Mouse (Mus musculus) gastrocnemius, adult 8-10 months (tissue): Measurements from ENCODE around the gene Arid1a. TPM values are rescaled to one million over a fixed set of nuclear protein-coding genes. Genes with fewer than 3 reads are reported as not detected.
"Not testable (repeated sequence)": the region's sequence is repeated elsewhere in the genome, so short reads cannot be mapped to it uniquely, and the experiment has no call there.

ENCODE experiments used
- DNase-seq, 2 experiments: peaks; one replicate each; pipeline ENCODE4 v3.0.0; 2022; ENCODE audit warnings: low spot score in 2 of 2
- microRNA-seq: library from miRNA; unstranded; fragments of <30 nt; microRNA quantifications from one replicate; pipeline ENCODE4 v1.2.0, GENCODE M21; 2022
- total RNA-seq, 4 experiments: library from RNA; stranded (reverse); gene quantifications; 2 replicates each; pipeline ENCODE4 v1.2.4; 2022

The Arid1a gene
- total RNA-seq, 4 experiments from 2014 or later: 23.3 to 27.5 (median 26.0) TPM

DNA sequence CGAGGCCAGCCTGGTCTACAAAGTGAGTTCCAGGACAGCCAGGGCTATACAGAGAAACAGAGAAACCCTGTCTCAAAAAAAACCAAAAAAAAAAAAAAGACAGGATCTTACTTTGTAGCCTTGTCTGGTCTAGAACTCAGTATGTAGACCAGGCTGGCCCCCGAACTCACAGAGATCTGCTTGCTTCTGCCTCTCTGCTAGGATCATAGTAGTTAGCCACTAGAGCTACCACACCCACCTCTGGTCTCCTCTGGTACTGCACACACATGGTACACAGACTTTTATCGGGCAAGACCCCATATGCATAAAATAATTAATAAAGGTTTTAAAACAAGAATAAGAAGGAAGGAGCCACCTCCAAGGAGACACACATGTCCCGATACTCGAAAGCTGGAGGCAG lies 102.5 kb downstream of the Arid1a start:
- not testable (repeated sequence) for DNase-seq

DNA sequence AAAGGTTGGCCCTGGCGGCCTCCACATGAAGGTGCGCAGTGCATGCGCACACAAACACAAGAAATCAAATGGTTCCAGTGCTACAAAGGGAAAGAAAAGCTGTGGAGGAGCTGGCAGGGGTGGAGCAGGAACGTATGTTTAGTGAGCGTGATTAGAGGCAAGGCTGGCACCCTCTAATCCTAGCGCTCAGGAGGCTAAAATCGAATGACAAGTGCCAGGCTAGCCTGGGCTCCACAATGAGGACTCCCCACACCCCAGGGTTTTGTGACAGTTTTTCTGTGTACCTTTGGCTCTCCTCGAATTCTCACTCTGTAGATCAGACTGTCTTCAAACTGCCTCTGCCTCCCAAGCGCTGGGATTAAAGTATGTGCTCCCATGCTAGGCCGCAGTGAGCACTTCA lies 103.8 kb downstream of the Arid1a start:
- DNase-seq: no peak

DNA sequence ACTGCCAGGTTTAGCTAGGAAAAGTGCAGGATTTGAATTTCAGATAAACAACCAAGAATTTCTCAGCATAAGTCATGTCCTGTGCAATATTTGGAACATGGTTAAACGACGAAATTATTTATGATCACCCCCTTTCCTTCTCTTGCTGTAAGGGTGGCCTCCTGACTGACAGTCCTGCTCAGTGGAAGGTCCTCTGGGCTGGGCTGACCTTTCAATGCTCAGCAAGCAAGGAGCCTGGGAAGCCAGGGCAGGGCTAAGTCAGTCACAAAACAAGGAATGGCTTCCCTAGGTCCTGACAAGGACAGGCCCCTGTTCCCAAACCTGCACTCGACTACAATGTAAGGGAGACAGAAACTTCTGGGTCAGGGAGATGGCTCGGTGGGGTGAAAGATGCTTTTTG lies 104.6 kb downstream of the Arid1a start:
- DNase-seq: no peak

DNA sequence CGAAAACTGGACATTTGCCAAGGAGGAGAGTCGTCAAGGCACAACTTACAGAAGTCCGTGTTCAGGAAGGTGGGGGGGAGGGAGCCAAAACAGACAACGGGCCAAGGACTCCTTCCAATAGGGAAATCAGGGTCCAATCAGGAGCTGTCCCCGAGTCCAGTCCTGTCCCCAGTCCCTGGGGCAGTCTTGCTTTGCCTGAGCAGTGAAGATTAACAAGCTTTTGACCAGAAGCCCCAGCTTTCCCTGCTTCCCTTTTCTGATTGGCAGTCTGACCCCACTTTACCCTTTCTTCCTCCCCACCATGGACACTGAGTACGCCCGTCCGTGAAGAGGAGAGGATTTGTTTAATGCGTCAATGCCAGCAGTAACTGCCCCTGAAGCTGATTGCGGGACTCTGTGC lies 105.1 kb downstream of the Arid1a start:
- DNase-seq: no peak

DNA sequence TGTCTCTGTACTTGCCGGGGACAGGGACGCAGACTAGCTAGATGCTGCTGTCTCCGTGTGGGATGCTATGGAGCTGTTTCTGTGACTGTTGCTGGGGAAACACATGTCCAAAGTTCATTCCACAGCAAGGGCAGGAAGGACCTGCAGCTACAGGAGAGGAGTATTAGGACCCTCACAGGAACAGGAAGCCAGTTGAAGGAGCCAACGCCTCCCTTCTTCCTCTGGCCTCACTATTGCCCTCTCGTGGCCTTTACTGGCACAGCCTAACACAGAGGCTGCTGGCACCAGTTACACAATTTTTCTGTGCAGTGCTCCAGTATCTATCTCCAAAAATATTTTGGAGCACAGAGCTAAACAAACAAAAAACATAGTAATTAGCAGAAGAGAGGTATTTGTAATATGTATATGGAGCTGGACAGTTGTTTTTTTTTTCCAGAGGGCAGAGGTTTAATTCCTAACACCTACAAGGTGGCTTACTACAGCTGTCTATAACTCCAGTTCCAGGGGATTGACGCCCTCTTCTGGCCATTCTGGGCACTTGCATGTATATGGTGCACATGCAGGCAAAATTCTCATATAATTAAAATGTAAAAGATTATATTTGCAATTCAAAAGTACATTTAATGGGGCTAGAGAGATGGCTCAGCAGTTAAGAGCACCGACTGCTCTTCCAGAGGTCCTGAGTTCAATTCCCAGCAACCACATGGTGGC lies 106.4 kb downstream of the Arid1a start, which contains the start of gene Zdhhc18:
Gene Zdhhc18 (minus strand): TSS at position 166 of the 711 bp plus-strand sequence.
- peak; percentile 64 to 65 for DNase-seq

DNA sequence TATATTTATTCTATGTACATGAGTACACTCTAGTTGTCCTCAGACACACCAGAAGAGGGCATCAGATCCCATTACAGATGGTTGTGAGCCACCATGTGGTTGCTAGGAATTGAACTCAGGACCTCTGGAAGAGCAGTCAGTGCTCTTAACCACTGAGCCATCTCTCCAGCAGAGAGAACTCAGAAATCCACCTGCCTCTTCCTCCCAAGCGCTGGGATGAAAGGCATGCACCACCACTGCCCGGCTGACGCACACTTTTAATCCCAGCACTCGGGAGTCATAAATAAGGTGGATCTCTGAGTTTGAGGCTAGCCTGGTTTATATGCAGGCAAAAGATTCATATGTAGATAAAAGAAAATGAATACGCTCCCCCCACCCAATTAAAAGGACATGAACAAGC lies 107.1 kb downstream of the Arid1a start:
- DNase-seq: not testable (repeated sequence)

DNA sequence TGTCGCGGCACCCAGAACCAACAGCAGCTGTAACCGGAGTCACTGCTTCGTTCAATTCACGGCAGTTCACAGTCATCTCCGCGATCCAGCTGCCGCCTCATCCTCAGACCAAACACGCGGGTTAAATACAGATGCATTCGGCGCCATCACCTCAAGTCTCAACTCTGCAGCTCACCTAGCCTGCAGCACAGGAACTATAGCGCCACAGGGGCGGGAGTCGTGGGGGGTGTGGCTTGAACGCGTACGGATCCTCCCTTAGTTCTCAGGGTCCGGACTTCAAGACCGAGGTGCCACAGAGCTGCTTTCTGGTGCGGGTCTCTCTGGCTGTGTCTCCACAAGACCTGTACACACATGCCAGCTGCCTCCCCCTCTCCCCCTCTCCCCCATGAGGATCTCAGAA lies 110.9 kb downstream of the Arid1a start:
- no peak for DNase-seq

DNA sequence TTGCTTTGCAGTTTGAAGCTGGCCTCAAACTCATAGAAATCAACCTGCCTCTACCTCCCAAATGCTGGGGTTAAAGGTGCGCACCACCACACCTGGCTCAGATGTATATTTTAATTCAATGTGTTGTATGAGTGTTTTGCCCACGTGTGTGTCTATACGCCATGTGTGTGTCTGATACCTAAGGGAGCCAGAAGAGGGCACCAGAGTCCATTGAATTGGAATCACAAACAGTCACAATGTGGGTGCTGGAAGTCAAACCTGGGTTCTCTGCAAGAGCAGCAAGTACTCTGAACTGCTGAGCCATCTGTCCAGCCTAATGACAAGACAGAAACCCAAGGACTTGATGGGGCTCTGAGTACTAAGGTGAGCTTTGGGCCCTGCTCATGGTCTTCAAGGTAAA lies 111.4 kb downstream of the Arid1a start:
- DNase-seq: no peak

DNA sequence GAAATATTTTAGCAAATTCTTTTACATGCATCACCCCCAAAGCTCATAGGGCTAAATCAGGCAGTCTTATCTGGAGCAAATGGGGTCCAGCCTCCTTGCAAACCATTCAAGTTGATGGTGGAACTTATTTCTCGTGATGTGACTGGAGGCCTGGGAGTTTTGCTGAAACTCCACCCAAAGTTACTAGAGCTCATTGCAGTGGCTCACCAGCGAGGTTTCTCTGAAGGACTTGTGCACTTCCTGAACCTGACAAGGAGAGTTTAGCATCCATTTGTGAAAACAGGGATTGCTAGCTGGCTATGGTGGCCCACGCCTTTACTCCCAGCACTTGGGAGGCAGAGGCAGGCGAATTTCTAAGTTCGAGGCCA lies 122.5 kb downstream of the Arid1a start:
- no peak for DNase-seq

DNA sequence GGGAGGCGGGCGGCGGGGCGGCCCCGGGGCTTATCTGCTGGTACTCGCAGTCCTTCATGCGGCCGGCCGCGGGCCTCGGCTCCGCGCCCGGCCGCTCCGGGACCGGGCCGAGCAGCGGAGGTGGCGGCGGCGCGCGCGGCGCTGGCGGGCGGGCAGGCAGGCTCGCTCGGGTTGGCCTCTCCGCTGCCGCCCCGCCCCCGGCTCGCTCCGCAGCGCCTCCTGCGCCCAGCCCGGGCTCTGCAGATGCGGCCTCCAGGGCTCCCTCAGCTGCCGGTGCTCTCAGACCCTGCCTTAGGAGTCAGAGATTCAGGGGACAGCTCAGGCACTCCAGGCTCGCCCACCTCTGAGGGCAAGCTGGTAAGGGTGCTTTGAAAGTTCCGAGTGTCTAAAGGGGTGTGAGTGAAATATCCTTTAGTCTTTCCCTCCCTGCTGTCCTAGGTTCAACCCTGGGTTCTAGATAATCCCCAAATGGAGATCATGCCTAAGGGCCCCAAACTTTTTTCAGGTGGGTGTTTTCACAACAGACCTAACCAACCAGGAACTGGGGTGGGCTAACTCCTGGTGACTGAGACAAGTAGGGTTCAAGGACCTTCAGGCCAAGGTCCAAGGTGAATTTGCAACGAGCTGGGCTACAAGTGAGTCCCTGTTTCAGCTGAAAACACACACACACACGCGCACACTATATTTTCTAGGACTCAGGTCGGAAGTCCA lies 123.1 kb downstream of the Arid1a start:
- peak; percentile 84 to 85 for DNase-seq

DNA sequence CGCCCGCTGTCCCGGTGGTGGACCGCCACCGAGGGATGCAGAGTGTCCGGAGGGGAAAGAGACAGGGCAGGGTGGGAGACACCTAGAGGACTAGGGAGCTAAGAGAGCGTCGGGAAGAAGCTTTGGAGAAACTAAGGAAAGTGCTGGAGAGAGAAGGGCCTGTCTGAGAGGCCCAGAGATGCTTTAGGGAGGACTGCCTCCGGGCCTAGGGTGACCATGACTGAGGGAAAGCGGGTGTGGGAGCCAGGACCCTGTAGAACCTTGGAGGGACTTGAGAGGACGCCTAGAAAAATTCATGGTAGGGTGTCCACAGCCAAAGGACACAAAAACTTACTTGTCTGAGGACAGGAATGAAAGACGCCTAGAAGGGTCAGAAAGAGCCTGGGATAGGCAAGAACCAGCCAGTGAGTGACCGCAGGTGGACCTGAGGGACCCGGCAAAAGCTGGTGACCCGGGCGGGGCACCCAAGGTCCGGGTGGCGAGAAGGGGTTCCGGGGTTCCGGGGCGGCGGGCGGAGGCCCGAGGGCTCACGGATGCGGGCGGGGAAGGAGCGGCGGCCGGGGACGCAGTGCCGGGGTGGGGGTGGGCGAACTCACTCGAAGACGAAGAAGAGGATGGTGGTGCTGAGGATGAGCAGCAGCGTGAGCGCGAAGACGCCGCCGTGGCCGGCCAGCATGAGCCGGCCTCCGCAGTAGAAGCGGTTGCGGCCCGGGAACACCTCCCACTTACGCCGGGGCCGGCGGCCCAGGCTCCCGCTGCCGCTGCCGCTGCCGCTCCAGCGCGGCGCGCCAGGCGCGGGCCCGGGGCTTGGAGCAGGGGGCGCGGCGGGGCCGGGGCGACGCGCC lies 123.9 kb downstream of the Arid1a start:
- no peak for DNase-seq

DNA sequence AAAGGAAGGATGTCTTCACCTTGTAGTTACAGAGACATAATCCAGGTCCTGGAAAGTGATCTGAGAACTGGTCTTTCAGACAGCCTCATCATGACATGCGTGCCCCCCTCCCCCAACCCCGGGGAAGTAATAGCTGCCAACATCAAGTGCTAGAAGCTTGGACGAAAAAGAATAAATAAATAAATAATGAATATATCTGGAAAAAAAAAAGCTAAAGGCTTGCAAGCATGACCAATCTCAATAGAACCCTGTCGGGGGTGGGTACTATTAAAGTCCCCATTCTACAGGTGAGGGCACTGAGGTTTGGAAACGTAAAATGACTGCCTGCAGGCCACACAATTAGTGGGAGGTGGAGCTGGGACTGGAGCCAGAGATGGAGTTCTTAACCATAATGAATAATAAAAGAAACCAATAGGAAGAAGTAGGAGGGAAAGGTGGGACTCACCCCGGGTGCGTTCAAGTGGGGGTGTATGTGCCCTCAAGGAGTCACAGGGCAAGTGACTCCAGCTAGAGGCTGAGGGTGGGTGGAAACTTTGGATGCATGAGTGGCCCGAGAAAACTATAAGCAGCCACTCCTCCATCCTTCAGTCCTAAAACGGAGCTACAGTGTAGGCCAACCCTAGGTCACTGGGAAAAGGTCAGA lies 124.7 kb downstream of the Arid1a start:
- DNase-seq: no peak

DNA sequence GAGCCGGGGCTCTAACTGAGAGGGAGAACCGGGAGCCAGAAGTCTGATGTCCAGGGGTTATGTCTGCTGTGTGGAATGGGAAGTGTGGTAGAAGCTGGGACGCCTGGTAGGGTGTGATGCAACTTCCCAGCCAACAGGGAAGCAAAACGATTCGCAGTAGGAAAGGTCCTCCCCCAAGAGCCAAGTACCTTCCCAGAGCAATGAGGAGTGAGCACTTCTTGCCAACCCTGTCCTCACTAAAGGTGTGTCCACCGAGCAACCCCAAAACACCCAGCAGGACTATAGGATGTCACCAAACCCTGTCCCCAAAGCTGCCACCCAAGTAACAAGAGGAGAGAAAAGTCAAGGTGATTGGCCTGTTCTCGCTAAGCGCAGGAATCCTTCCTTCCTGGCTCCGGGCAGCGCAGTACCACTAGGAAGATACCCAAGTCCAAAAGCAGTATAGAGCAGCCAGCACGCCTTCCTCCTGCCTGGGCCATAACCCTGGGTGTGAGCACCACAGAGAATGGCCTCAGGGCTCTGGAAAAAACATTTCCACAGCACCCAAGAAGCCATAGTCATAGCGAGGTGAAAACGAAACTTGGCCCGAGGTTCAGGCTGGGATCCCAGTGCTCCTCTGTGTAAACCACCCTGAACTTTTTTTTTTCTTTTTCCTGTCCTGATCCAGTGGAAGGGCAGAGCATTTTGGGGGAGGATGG lies 125.3 kb downstream of the Arid1a start:
- DNase-seq: no peak

DNA sequence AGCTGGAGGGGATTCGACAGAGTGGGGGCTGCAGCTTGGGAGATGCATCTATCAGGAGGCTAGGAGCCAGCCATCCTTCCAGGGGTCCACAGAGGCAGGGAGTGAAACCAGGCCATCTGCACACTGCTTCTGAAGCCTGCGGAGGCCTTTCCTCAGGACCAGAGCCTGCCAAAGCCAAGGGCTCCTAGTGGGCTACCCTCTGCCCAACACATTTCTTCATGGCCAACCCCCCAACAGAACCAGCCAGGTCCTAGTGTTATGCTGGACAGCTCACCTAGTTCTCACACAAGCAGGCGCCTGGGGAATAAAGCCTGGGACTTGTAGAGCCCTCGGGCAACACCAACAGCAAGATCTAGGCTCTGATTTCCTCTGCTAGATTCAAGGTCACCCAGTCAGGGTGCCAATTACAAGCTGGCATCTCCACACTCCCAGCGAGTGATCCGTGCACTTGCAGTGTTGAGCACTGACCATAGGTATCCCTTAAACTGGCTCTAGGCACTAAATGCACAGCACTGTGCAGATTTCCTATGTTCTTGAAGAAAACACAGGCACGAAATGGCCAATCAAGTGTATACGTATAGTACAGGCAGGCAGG lies 126.1 kb downstream of the Arid1a start:
- DNase-seq: no peak

DNA sequence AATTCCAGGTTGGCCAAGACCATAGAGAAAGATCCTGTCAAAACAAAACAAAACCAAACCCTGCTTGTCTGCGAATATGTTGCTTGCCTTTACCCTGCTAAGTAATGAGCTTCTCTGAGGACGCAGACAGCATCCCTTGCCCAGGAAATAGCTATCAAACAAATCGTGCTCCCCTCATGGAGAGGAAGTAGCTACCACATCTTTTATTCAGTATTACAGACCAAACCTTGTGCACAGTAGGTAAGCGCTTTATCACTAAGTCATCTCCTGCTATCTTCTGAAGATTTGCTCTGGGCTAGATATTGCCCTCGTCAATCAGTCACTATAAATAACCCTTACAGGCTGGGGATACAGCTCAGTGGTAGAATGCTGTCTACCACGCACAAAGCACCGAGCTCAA lies 127.4 kb downstream of the Arid1a start:
- no peak for DNase-seq

Small RNAs within 50 kb of the gene (microRNA-seq; reads per million reads assigned to microRNA genes)
- gene Mir7227: not detected

Other genes with a start within 250 kb of the Arid1a start
- gene Kdf1, start 237.8 kb downstream of the Arid1a start, total RNA-seq: not detected
- gene Nudc, start 210.8 kb downstream of the Arid1a start, total RNA-seq: 10 to 100 TPM; 43.8 to 51.1 (median 47.0) TPM
- gene Nr0b2, start 203.4 kb downstream of the Arid1a start, total RNA-seq: under 1 TPM in 1 of 4 experiments, not detected in 3; 0.34 TPM
- gene Gpatch3, start 182.0 kb downstream of the Arid1a start, total RNA-seq: 1 to 10 TPM; 3.0 to 3.8 (median 3.4) TPM
- gene Gpn2, start 172.4 kb downstream of the Arid1a start, total RNA-seq: 1 to 10 TPM; 4.8 to 6.8 (median 5.7) TPM
- gene Sfn, start 154.6 kb downstream of the Arid1a start, total RNA-seq: 1 to 10 TPM in 1 of 4 experiments, under 1 TPM in 3; 0.51 to 1.3 (median 0.79) TPM
- gene Zdhhc18, start 106.6 kb downstream of the Arid1a start, total RNA-seq: 10 to 100 TPM; 25.7 to 48.0 (median 33.2) TPM
- gene Pigv, start 84.1 kb downstream of the Arid1a start, total RNA-seq: 10 to 100 TPM; 12.3 to 16.0 (median 12.5) TPM
- 1 to 10 TPM; 3.3 to 4.7 (median 4.0) TPM for gene Rps6ka1, start 131.0 kb upstream of the Arid1a start, total RNA-seq
- gene Hmgn2, start 211.9 kb upstream of the Arid1a start, total RNA-seq: 10 to 100 TPM; 28.5 to 36.6 (median 31.6) TPM
- 1 to 10 TPM; 8.0 to 9.1 (median 8.8) TPM for gene Dhdds, start 244.1 kb upstream of the Arid1a start, total RNA-seq